Mouse (Mus musculus) G1E-ER4 (cell line): ENCODE results near the gene Parvb. TPM values are rescaled to one million over a fixed set of nuclear protein-coding genes. Genes with fewer than 3 reads are reported as not detected.

Source experiments
- GATA1 ChIP-seq: IDR thresholded peaks from one replicate; pipeline ENCODE4 v1.8.0; 2012; ENCODE audit warnings: low read length, inconsistent platforms
- polyA plus RNA-seq: library from polyadenylated mRNA; stranded (reverse); fragments of >175 nt; gene quantifications from 2 replicates; pipeline ENCODE4 v1.2.3, GENCODE M21; 2012

Gene Parvb
- polyA plus RNA-seq, 1 experiment: 0.02 TPM

DNA sequence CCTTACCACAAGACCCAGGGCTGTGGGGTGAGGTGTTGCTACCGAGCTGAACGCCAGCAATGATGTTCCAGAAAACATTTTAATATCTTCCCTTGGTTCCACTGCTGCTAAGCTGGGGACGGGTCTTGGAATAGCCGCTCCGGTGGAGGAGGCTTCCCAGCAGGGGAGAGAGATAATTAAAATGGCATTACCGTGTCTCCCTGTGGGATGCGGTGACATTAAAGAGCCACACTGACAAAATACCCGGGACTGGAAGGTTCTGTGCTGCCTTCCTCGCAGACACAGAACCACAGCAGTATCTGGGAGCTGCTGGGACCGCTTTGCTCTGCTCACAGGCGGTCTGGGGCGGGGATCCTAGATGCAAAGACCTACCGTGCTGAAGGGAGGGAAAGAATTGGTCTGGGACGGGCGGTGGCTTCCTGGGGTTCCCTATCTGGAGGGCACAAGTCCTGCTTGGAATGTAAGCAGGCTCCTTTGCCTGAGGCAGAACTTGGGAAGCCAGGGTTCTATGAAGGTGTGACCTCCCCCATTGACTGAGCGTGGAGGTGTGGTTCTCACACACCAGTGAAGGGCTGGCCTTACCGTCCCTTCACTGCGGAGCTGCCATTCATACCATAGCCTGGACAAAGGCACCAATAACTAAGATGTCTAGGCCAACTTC lies 82.7 kb downstream of the Parvb start:
- TF ChIP-seq GATA1: no peak

- TF ChIP-seq GATA1: no peak
Observed at GRCm38 (mm10) chr15:84315276-84316046, 83.6 kb downstream of the Parvb start.

GRCm38 (mm10) chr15:84319393-84319792 lies 87.5 kb downstream of the Parvb start:
- TF ChIP-seq GATA1: no peak

- TF ChIP-seq GATA1: no peak
Observed at GRCm38 (mm10) chr15:84321544-84322174, 89.8 kb downstream of the Parvb start.

DNA sequence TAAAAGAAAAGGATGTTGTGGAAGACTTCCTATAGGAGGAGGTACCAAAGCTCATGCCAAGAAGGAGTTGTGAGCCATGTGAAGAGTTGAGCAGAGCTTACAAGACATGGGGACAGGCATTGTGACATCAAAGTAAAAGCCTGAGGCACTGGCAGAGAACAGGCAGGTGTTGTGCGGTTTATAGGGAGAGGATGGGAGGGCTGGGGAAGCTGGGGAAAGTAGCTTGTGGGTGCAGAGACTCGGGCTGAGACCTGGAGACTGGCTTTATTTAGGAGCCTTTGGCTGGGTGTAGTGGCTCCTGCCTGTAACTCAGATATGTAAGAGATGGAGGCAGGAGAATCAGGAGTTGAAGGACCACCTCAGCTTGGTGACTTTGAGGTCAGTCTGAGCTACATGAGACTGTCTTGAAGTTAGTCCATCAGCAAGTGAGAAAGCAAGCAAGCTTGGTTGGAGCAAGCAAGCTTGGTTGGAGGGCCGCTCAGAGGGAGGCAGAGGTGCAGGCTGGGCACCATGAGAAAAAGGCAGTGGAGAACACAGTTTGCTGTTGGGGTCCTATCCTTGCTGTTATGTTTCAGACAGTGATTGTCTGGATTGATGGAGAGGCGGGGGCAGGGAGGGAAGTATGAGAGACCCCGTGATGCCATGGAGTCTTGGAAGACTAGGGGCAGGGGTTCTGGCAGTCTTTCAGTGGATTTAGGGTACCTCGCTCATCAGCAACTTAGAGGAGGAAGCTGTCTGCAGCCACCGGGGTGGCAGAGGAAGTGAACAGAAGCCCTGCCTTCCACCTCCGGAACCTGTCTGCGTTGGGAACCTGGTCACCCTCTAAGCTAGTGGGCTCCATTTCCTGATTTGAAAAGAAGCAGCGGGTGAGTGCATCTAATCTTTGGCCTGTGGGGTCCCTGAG lies 92.4 kb downstream of the Parvb start, which contains the start of gene Parvg:
Gene Parvg, plus strand, starts transcription at position 61 of the 904 bp plus-strand sequence.
- TF ChIP-seq GATA1: no peak

DNA sequence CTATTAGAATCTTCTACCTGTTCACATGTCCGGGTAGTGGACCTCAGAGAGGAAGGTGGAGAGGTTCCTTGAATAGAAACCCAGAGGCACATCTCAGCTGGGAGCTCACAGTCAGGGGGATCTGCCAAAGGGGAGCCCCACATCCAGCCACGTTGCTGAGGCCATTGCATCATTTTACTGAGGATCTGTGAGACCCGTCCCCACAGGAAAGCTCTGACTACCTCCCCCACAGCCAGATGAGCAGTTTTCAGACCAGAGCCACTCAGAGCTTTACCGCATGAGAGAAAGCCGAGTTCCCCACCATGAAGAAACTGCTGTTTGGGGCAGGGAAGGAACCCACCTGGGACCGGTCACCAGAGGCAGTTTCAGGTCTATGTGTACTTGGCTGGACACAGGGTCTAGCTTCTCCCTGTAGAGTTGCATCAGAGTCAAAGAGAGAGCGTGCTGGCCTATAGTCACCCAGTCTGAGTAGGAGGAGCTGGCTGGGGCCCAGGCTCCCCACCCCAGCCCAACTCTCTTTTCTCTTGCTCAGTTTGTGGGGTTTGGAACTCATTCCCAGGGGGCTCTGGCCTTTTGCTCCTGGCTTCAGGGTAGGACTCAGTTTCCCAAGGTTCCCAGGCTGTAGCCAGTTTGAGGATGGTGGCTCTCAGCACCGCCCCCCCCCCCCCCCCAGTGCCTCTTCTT lies 93.2 kb downstream of the Parvb start:
- no peak for TF ChIP-seq GATA1

DNA sequence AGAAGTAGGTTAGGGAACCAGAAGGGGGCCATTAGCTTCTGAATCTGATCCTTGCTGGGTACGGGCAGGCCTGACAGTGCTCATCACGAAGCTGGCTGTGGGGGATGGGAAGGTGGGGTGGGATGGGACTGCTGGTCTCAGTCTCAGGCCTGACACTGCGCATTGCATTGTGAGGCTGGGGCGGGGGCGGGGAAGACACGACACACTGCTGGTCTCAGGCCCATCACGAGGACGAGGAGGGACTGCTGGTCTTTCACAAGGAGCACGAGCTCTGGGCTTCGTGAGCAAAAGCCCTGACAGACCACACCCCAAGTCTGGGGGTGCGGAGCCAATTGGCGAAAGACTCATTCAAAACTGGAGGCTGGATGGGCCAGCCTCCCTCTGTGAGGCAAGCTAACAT lies 93.9 kb downstream of the Parvb start:
- no peak for TF ChIP-seq GATA1

DNA sequence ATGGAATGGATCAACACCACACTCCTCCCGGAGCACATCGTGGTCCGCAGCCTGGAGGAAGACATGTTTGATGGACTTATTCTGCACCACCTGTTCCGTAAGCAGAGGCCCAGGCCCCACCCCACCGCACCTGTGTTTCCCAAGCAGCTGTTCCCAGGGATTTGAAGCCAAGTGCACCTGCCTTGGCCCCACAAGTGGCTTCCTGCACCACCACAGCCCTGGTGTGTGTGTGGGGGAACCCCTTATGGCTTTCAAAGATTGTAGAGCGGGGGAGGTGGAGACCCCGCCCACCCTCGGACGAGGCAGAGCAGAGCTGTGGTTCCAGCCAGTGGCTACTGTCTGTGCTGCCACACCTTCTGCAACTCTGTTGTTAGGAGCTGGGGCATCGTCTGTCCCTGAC lies 97.0 kb downstream of the Parvb start:
- TF ChIP-seq GATA1: no peak

DNA sequence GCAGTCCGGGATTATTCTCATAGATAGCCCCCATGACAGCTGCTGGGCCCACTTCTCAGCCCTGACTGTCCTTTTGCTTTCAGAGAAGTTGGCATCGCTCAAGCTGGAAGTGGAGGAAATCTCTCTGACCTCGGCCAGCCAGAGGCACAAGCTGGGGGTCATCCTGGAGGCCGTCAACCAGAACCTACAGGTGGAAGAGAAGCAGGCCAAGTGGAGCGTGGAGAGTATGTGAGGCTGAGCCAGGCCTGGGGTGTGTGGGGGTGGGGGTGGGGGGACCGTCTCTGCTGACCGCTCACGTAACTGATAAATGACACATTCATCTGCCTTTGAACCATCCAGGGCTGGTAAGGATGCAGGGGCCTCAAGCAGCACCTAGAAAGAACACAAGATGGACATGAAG lies 98.1 kb downstream of the Parvb start:
- TF ChIP-seq GATA1: no peak

- TF ChIP-seq GATA1: no peak
Observed at GRCm38 (mm10) chr15:84331066-84331612, 99.3 kb downstream of the Parvb start.

- no peak for TF ChIP-seq GATA1
Observed at GRCm38 (mm10) chr15:84336281-84336817, 104.5 kb downstream of the Parvb start.

DNA sequence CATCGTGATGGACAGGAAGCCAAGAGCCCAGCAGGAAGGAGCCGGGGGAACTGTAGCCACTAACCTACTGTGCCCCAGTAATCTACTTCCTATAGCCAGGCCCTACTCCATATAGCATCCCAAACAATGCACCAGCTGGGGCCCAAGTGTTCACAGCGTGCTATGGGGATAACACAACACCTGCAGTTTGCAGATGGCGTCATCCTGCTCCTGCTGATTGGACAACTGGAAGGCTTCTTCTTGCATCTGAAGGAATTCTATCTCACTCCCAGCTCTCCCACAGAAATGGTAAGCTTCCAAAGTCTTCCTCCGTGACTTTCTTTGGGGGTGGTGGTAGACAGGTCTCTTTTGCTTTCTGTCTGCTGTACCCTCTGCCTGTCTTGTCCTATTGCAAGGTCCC lies 105.8 kb downstream of the Parvb start:
- TF ChIP-seq GATA1: no peak

GRCm38 (mm10) chr15:84340926-84341325 lies 109.1 kb downstream of the Parvb start:
- no peak for TF ChIP-seq GATA1

DNA sequence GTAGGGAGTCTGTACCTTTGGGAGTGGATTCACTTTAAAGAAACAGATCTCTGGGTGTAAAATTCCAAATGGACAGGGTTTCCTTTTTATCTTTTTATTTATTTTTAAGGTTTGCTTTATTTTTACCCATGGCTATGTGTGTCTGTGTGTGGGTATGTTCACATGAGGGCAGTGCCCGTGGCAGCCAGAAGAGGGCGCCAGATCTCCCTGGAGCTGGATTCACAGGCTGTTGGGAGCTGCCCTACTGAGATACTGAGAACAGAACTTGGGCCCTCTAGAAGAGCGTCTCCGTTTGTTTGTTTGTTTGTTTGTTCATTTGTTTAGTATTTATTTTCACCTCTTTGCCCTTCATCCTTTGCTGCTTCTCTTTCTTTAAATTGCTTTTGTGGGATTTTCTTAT lies 116.9 kb downstream of the Parvb start:
- TF ChIP-seq GATA1: no peak
